Mouse (Mus musculus) megakaryocyte-erythroid progenitor cell, adult 5-6 weeks (primary cell): Measurements from ENCODE around the gene Malrd1. TPM values are rescaled to one million over a fixed set of nuclear protein-coding genes. Genes with fewer than 3 reads are reported as not detected.

Experiments
- ATAC-seq: replicated peaks from 2 replicates; pipeline ENCODE4 v1.8.0; 2016; ENCODE audit warnings: mild to moderate bottlenecking, inconsistent platforms; ENCODE audit not compliant: severe bottlenecking, poor library complexity, low FRiP score, low TSS enrichment
- total RNA-seq, 2 experiments: library from RNA; stranded (forward) in 1 of 2; stranded (reverse) in 1 of 2; fragments of 200-1000, 215-1000 nt in 1 of 2; fragments of >200 nt in 1 of 2; fragmentation: Nextera tagmentation in 1 of 2; gene quantifications; 2 replicates each; pipeline ENCODE4 v1.2.3; 2014 to 2017

The Malrd1 gene
- total RNA-seq, 2 experiments from 2014 or later, result not detected

DNA sequence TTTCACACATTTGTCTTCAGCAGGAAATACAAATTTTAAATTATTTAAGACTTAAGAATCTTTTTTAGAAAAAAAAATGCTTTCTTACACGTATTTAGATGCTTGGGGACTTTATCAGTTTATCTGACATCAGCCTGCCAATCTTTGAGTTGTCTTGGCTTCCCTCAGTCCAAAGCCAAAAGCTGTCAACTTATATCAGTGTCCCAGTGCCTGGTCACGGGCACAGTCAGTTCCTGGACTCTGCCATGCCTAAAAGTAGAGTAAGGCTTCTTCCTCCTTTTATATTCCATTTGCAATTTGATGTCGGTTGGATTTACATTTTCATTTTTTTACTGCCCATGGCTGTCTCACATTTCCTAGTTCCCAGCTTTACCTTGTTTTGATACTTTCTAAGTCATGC is 722.6 kb downstream of the Malrd1 start:
- ATAC-seq, result no peak

DNA sequence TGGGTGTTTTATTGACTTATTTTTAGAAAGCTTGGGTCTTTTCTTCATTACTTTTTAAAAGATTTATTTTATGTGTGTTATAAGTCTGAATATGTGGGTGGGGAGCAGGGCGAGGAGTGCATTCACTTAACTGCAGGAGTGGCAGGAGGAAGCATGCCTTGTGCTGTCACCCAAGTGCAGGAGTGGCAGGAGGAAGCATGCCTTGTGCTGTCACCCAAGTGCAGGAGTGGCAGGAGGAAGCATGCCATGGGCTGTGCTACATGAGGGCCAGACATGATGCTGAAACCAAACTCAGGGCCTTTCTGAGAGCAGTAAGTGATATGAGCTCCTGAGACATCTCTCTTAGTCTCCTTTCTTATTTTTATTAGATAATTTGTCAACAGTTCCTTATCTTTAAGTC is 726.0 kb downstream of the Malrd1 start:
- ATAC-seq, result no peak
